Mouse (Mus musculus) olfactory bulb, adult 2 months (tissue): ENCODE data around the gene Fgfr2. TPM values are rescaled to one million over a fixed set of nuclear protein-coding genes. Genes with fewer than 3 reads are reported as not detected.

Experiments
- H3K27ac ChIP-seq: fragments of 200-500 bp; 2 replicates; pipeline ENCODE4 v1.5.1; 2012; ENCODE audit warnings: low read depth, low read length; ENCODE audit not compliant: insufficient read depth
- H3K4me1 ChIP-seq: fragments of 200-500 bp; 2 replicates; pipeline ENCODE4 v1.6.1; 2012; ENCODE audit warnings: low read length; ENCODE audit not compliant: control insufficient read depth, insufficient read depth
- H3K4me3 ChIP-seq: fragments of 200-500 bp; 2 replicates; pipeline ENCODE4 v1.5.1; 2012; ENCODE audit warnings: mild to moderate bottlenecking, low read depth, low read length, moderate library complexity; ENCODE audit not compliant: insufficient read depth
- CTCF ChIP-seq: fragments of 200-500 bp; IDR thresholded peaks from 2 replicates; pipeline ENCODE4 v1.5.1; 2012; ENCODE audit warnings: low read depth, mild to moderate bottlenecking, low read length, moderate library complexity; ENCODE audit not compliant: insufficient read depth
- POLR2A ChIP-seq: fragments of 200-500 bp; IDR thresholded peaks from 2 replicates; pipeline ENCODE4 v1.6.1; 2012; ENCODE audit warnings: mild to moderate bottlenecking, low read depth, low read length, moderate library complexity; ENCODE audit not compliant: insufficient read depth
- WGBS: fragments of 180-500 bp; shearing (Covaris S2); methylation state at CpG from one replicate; pipeline ENCODE4 v1.1.7; 2018; 5-methylcytosine and 5-hydroxymethylcytosine counted together
- polyA plus RNA-seq: library from polyadenylated mRNA; stranded (reverse); fragments of >200 nt; gene quantifications from 2 replicates; pipeline ENCODE4 v1.2.4, GENCODE M21; 2012; ENCODE audit warnings: low replicate concordance; ENCODE audit not compliant: missing spikeins, insufficient read depth, insufficient read length

The Fgfr2 gene
- polyA plus RNA-seq, 1 experiment = not detected

- TF ChIP-seq POLR2A (no peak), CTCF (no peak)
- H3K4me3 ChIP-seq = no peak overlapping the region
- no peaks in the 10 kb centered on the region for H3K4me1 ChIP-seq
- no peak overlapping the region for H3K27ac ChIP-seq
- WGBS = 88% methylated on average over 5 of the region's 5 CpGs
Observed at GRCm38 (mm10) chr7:132067511-132067910, 1055.6 kb downstream of the Fgfr2 start.

GRCm38 (mm10) chr7:132060116-132060515, 1063.0 kb downstream of the Fgfr2 start:
- WGBS = 90% methylated on average over 7 of the region's 7 CpGs
- TF ChIP-seq POLR2A (no peak), CTCF (no peak)
- no peak overlapping the region for H3K27ac ChIP-seq
- no peaks in the 10 kb centered on the region for H3K4me1 ChIP-seq
- H3K4me3 ChIP-seq = no peak overlapping the region

DNA sequence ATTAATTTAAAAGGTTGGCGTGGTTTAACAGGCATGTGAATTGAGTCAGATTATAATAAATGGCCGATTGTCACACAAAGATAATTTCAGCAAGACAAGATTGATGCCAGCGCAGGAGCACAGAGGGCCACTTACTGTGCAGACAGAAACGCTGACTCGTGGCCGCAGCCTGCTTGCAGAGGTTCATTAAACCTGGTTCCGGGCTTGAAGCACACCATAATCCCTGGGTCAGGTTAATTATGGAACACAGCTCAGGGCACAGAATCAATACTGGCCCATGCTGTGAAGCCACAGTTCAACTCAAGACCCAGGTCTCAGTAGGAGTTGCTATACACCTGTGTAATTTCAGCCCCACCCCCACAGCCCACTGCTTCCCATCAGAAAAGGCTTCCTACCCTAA, 1066.6 kb downstream of the Fgfr2 start:
- H3K4me1 ChIP-seq = no peaks in the 10 kb centered on the region
- TF ChIP-seq POLR2A = no peak
- TF ChIP-seq CTCF = no peak
- H3K4me3 ChIP-seq = no peak overlapping the region
- no peak overlapping the region for H3K27ac ChIP-seq
- WGBS = 73% methylated on average over 7 of the region's 7 CpGs

- WGBS = 60% methylated on average over 4 of the region's 4 CpGs
- Histone ChIP-seq H3K4me3 (no peak overlapping the region), H3K4me1 (peaks cover 6% of the 10 kb centered on the region), H3K27ac (no peak overlapping the region)
- TF ChIP-seq POLR2A = no peak
- no peak for TF ChIP-seq CTCF
Observed at GRCm38 (mm10) chr7:132046662-132047061, 1076.5 kb downstream of the Fgfr2 start.

GRCm38 (mm10) chr7:132031940-132032531, 1091.1 kb downstream of the Fgfr2 start:
- no peak for TF ChIP-seq POLR2A
- Histone ChIP-seq H3K4me3 (no peak overlapping the region), H3K27ac (no peak overlapping the region), H3K4me1 (peaks cover 3% of the 10 kb centered on the region; the same call in 1 of the 2 replicates)
- 47% methylated on average over 6 of the region's 6 CpGs for WGBS

- Histone ChIP-seq H3K4me3 (no peak overlapping the region), H3K4me1 (no peaks in the 10 kb centered on the region), H3K27ac (no peak overlapping the region)
- TF ChIP-seq CTCF (no peak), POLR2A (no peak)
- 90% methylated on average over 6 of the region's 6 CpGs for WGBS
Observed at GRCm38 (mm10) chr7:132026671-132027070, 1096.5 kb downstream of the Fgfr2 start.

DNA sequence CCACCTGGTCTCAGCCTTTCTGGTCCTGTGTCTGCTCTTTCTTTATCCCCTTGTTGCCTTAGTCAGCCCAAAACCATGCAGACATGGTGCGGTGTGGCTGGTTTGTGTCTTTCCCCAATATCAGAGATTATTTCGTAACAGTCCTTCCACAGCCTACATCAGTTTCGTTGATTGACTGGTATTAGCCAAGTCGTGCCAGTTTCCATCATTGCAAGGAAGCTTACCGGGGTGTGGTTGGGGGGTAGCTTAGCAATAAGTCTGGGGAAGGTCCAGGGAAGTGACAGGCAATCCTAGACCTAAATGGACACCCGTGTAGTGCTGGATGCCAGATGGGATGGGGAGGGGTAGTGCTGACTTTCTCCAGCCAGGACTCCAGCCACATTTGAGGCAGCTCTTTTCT, 1097.6 kb downstream of the Fgfr2 start:
- 83% methylated on average over 6 of the region's 6 CpGs for WGBS
- TF ChIP-seq POLR2A (no peak), CTCF (no peak)
- Histone ChIP-seq H3K4me1 (no peaks in the 10 kb centered on the region), H3K27ac (no peak overlapping the region), H3K4me3 (no peak overlapping the region)

DNA sequence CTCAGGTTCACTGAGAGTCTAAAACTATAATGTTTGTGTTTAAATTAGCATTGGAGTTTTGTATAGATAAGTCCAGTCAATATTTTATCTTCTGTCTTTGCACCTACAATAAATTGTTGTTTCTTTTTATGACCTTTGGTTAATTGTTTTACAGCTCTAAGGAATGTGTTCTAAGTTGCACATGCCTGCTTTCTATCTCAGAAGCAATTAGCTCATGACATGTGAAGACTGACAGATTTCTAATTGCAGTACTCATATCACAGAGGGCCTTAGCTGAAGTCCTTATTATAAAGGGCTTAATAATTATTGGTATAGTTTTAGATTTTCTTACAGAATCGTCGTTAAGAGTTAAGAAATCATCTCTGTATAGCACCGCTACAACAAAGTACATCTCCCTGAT, 1107.2 kb downstream of the Fgfr2 start:
- TF ChIP-seq CTCF (no peak), POLR2A (no peak)
- Histone ChIP-seq H3K4me3 (no peak overlapping the region), H3K27ac (no peak overlapping the region), H3K4me1 (no peaks in the 10 kb centered on the region)
- 71% methylated on average over 3 of the region's 3 CpGs for WGBS

- WGBS = 49% methylated on average over 3 of the region's 3 CpGs
- TF ChIP-seq CTCF = no peak
- no peak for TF ChIP-seq POLR2A
- H3K4me3 ChIP-seq = no peak overlapping the region
- H3K4me1 ChIP-seq = no peaks in the 10 kb centered on the region
- no peak overlapping the region for H3K27ac ChIP-seq
Observed at GRCm38 (mm10) chr7:132015193-132015592, 1108.0 kb downstream of the Fgfr2 start.

DNA sequence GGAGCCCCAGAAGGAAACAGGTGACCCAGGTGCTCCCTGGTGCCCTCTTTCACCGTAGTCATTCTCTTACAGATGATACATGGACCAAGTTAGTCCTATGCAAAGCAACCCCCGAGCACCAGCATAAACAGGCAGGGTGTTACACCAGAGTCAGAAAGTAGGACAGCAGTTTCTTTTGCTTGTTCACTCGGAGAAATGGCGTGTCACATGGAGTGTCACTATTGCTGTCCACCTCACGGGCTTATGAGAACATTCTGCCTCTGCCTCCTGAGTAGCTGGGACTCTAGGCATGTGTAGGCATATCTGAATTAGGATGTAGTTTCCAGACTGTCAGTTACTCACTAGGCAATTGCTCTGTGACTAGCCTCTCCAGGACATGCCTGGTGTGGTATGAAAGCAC, 1109.2 kb downstream of the Fgfr2 start:
- 86% methylated on average over 5 of the region's 5 CpGs for WGBS

More for the DNA sequence above, 1109.2 kb downstream of the Fgfr2 start:
- no peaks in the 10 kb centered on the region for H3K4me1 ChIP-seq
- H3K4me3 ChIP-seq = no peak overlapping the region
- no peak overlapping the region for H3K27ac ChIP-seq
- no peak for TF ChIP-seq CTCF
- TF ChIP-seq POLR2A = no peak
